Mouse (Mus musculus) olfactory bulb, adult 2 months (tissue): ENCODE data around the gene Npffr2.

ENCODE experiments used
- CTCF ChIP-seq: fragments of 200-500 bp; IDR thresholded peaks from 2 replicates; pipeline ENCODE4 v1.5.1; 2012; ENCODE audit warnings: low read depth, mild to moderate bottlenecking, low read length, moderate library complexity; ENCODE audit not compliant: insufficient read depth
- POLR2A ChIP-seq: fragments of 200-500 bp; IDR thresholded peaks from 2 replicates; pipeline ENCODE4 v1.6.1; 2012; ENCODE audit warnings: mild to moderate bottlenecking, low read depth, low read length, moderate library complexity; ENCODE audit not compliant: insufficient read depth

DNA sequence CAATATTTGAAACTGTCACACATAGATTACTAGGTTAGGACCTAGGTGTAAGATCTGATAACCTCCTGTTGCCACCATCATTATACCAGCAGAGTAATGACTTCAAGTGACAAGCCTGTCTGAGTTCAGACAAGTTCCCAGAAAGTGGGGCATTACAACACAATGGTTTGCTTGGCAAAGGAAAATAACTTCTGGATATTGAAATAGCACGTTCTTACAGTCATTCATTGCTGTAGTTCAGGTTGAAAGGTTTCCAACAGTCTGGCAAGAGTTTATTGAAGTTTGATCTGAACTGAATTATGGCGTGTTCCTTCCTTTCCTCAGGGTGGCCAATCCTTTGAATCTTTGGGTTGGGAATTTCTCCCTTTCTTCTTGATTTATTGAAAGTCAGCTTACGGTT is 57.8 kb downstream of the Npffr2 start:
- TF ChIP-seq CTCF (no peak), POLR2A (no peak)
